Mouse (Mus musculus): ENCODE measurements at regions not wholly inside any gene's neighbourhood (a gene's known extent, or its start where the extent isn't known, plus 50 kb on each side); places are given as distances from the start of the nearest gene placed in this dataset.

GRCm38 (mm10) chr14:102511691-102512383, 470.6 kb downstream of the Kctd12 start:
- TF ChIP-seq POLR2A (IDR thresholded peaks at IDR 0.05; ENCODE audit: control insufficient read depth, extremely low read depth, insufficient read depth, low read length, poor library complexity): no peak
- TF ChIP-seq CTCF (IDR thresholded peaks at IDR 0.05; ENCODE audit: borderline replicate concordance, control insufficient read depth, extremely low read depth, insufficient read depth, low read length, poor library complexity): no peak

Data from thymus, adult 2 months (tissue).